Mouse (Mus musculus) cerebellum, adult 11 months (tissue): ENCODE data around the gene C330021F23Rik.

Source experiments
- DNase-seq: peaks from one replicate; pipeline ENCODE4 v3.0.0; 2022

C330021F23Rik gene

DNA sequence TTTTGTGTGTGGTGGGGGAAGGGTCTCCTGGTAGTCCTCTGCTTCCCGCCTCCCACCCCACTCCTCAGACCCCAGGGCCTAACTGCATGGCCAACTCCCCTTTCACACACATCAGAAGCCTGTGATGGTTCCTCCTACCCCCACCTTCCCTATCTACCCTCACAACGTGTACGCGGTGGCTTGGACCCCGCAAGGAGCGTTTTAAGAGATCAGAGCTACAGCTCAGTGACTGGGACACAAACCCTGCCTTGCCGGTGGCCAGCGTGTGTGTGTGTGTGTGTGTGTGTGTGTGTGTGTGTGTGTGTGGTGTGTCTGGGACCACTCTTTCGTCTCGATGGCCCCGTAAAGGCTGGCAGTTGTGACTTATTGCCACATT lies 20.5 kb downstream of the C330021F23Rik start:
- DNase-seq: no peak

DNA sequence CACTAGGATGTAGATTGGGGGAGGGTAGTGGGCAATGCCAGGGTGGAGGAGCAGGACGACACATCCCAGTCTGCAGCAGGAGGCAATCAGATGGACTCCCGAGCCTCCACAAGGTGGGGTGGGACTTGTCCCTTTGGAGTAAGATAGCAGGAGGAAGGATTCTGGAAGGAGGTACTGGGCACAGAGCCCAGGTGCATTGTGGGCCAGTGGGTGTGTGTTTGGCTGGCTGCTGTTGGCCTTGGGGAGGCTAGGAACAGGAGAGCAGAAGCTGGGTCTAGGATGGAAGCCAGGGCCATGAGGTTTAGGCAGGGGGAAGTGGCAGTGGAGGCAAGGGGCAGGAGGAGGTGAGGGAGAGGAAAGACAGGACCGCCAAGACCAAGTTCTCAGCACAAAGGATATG lies 25.7 kb downstream of the C330021F23Rik start:
- no peak for DNase-seq

DNA sequence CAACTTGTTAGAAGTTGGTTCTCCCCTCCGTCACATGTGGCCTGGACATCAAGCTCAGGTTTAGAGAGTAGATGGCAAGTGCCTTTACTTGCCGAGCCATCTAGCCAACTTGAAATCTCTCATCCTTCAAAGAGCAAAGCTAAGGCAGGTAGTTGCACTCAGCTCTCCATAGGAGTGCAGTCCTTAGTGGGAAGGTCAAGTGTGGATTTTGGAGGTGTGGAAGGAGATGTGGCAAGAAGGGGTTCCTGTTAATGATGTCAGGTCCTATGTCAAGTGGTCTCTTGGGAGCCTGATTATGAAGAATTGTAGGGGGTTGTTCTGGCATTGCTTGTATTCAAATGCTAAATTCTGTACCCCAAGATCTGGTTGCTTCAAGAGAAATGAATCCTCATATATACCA lies 26.7 kb downstream of the C330021F23Rik start:
- DNase-seq: no peak

DNA sequence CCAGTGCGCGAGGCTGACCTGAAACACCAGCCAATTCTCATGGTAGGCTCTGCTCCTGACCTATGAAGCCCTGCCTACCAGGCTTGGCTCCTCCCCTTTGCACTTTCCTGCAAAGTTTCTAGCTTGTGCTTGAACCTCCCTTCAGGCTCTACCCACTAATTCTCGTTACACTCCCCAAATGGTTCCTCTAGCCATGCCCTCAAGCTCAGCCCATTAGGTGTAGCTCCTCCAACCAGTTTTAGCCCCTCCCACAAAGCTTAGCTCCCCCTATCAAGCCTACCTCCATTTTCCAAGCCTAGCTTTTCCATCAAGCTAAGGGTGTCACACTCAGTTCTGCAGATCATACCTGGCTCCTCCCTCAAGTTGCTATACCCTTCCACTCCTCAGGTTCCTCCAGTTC lies 30.3 kb downstream of the C330021F23Rik start:
- no peak for DNase-seq

GRCm38 (mm10) chr8:3599219-3599618 lies 31.4 kb downstream of the C330021F23Rik start:
- DNase-seq: no peak

DNA sequence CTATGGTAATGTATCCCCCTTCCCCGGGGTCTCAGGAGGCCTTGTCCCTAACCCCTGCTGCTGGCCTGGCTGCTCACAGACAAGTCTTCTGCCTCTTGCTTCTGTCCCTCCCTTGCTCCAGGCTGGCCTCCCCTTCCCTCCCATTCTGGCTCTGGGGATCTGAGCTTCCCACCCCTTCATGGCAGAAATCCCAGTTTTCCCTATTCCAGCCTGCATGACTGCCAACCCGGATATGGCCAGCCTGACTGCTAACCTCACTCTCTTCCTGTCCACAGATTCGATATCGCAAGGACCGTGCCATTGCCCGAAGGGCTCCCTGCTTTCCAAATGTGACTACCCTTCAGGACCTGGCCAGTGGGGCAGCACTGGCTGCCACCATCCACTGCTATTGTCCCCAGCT lies 32.6 kb downstream of the C330021F23Rik start:
- DNase-seq: no peak

- no peak for DNase-seq
Measured at GRCm38 (mm10) chr8:3603439-3603838, 35.6 kb downstream of the C330021F23Rik start.

GRCm38 (mm10) chr8:3606593-3606992 lies 38.8 kb downstream of the C330021F23Rik start:
- DNase-seq: no peak

DNA sequence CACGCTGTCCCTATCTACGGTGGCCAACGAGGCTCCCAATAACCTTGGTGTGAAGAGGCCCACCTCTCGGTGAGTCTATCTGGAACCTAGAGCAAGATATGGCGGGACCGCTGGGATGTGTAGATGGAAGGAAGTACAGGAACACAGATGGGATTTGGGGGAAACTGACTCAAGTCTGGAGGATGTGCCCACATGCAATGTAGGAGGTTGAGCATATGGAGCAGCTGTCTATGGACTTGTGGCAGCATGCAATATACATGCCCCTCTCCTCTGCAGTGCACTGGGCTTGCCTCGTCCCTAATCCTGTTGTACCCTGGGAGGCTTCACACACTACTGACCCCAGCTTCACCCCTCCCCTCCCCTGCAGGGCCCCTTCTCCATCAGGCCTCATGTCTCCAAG lies 40.0 kb downstream of the C330021F23Rik start:
- no peak for DNase-seq

DNA sequence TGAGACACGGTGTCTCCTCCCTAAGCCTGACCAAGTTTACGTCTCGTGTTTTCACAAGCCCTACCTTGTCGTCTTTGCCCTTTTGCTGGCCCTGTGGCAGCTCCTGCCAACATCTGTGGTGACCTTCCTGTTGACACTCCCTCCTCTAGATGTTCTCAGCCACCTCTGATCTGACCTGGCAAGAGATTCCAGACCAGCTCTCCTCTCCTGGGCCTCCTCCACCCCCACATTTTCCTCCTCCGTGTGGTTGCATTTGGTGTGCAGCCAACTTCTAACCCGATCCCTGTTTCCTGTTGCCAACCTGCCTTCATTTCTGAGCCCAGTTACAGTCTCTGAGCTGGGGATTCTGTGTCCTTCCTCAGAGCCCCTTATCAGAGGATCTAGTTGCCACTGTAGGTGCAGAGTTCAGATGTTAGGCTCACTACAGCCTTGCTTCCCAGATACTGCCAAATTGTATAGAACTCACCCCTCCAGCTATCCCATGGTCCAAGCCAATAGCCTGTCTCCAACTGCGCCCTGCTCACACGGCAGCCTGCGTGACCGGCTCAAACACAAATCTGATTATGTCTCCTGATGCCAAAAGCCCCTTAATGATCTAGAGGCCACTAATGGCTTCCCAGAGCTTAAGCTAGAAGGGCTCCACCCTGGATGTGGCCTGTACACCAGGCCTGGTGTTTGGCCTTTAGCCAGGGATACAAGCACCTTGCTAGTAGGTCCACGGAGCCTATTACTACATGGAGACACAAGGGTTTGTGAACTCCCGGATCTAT lies 41.4 kb downstream of the C330021F23Rik start:
- no peak for DNase-seq

- no peak for DNase-seq
Measured at GRCm38 (mm10) chr8:3609816-3610150, 42.0 kb downstream of the C330021F23Rik start.

DNA sequence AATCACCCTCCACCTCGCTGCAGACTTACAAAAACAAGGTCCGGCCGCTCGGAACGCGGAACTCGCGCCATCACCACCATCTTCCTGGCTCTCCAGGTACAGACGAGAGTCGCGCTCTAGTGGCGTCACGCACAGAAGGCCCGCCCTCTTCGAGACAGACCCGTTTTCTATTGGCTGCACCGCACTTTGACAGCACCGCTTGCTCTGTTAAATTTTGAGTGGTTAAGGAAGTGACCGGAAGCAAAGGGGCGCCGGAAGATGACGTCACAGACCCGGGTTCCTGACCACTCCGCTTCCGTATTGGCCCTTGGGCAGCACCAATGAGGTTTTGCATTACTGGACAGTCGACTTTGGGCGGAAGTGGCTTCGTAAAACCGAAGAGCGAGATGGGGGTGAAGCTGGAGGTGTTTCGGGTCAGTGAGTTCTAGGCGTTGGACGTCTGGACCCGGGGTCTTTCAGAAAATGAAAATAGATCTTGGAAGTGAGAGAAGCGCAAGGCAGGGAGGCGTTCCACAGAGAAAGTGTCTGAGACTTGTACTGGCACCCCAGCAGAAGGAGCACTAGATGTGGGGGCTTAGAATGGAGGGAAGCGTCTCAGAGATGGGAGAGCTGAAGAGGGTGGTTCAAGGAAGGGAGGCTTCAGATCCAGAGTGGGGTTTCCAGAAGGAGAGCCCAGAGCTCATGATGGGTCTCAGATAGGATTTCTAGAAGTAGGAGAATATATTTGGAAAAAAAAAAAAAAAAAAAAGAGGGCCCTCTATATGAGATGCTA lies 53.6 kb downstream of the C330021F23Rik start, which contains the start of the genes Xab2 and Pet100:
Xab2 (minus strand) TSS at position 118 of the 772 bp plus-strand sequence.
Pet100 (plus strand) TSS at position 350 of the 772 bp plus-strand sequence.
- peak; percentile 98 for DNase-seq

GRCm38 (mm10) chr8:3622119-3622518 lies 54.3 kb downstream of the C330021F23Rik start:
- no peak for DNase-seq

DNA sequence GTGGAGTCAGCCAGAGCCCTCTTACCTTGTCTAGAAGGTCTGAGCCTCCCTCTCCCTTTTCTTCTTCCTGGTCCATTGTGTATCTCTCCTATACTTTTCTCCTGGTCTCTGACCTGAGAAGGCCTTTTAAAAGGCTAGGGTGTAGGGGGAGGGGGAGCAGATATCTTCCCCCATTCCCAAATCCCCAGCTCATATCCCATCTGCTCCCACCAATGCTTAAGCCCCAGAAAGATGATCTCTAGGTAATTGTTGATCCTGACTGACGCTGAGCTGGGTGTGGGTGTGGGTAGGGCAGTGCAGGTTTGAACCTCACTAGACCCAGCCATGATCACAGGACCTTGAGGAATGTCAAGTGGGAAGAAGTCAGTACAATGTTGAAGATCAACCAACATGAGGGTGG lies 57.7 kb downstream of the C330021F23Rik start, which contains the start of gene Pcp2:
Pcp2 (minus strand) TSS at position 101 of the 400 bp plus-strand sequence.
- DNase-seq: no peak

GRCm38 (mm10) chr8:3626971-3627370 lies 59.2 kb downstream of the C330021F23Rik start:
- DNase-seq: no peak

DNA sequence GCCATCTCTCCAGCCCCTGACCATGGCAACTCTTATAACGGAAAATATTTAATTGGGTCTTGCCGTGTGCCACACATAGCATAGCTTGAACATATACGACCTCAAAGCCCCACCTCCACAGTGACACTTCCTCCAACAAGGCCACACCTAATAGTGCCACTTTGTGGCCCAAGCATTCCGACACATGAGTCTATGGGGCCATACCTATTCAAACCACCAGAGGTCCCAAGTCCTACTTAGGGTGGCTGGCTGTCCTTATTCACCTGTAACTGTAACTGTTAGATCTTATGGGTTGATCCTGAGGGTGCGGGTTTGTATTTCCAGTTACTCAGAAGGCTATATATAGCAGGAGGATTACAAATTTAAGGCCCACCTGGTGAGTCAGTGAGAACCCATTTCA lies 60.2 kb downstream of the C330021F23Rik start:
- no peak for DNase-seq

GRCm38 (mm10) chr8:3630647-3631477 lies 63.1 kb downstream of the C330021F23Rik start, which contains the start of gene Stxbp2:
Gene Stxbp2, plus strand, starts transcription at chr8:3630955.
- DNase-seq: peak; percentile 80

GRCm38 (mm10) chr8:3631478-3631875 lies 63.7 kb downstream of the C330021F23Rik start:
- DNase-seq: no peak
